Mouse (Mus musculus) forebrain, embryonic 10.5 days (tissue): ENCODE data around the gene Palm. TPM values are rescaled to one million over a fixed set of nuclear protein-coding genes. Genes with fewer than 3 reads are reported as not detected.

Experiments used
- DNase-seq: peaks from one replicate; pipeline ENCODE4 v3.0.0-alpha.2; 2017; ENCODE audit warnings: low spot score; ENCODE audit errors: extremely low spot score
- H3K27ac ChIP-seq: fragments of 300-500 bp; sonication (generic); 2 replicates; pipeline ENCODE4 v1.5.1; 2016; ENCODE audit warnings: mild to moderate bottlenecking
- H3K27me3 ChIP-seq: fragments of 300-500 bp; sonication (generic); 2 replicates; pipeline ENCODE4 v1.6.1; 2016; ENCODE audit warnings: mild to moderate bottlenecking; ENCODE audit not compliant: poor library complexity, severe bottlenecking
- H3K36me3 ChIP-seq: fragments of 300-500 bp; sonication (generic); replicated peaks from 2 replicates; pipeline ENCODE4 v1.6.1; 2016; ENCODE audit warnings: mild to moderate bottlenecking, moderate library complexity
- H3K4me1 ChIP-seq: fragments of 300-500 bp; sonication (generic); 2 replicates; pipeline ENCODE4 v1.6.1; 2016
- H3K4me3 ChIP-seq: fragments of 300-500 bp; sonication (generic); 2 replicates; pipeline ENCODE4 v1.5.1; 2016; ENCODE audit warnings: mild to moderate bottlenecking, moderate library complexity
- H3K9me3 ChIP-seq: fragments of 300-500 bp; sonication (generic); 2 replicates; pipeline ENCODE4 v1.6.1; 2016; ENCODE audit warnings: mild to moderate bottlenecking, moderate library complexity
- WGBS: fragments of 180-500 bp; shearing (Covaris S2); methylation state at CpG from one replicate; pipeline ENCODE4 v1.1.7; 2016; 5-methylcytosine and 5-hydroxymethylcytosine counted together
- polyA plus RNA-seq: library from polyadenylated mRNA; unstranded; fragments of >200 nt; fragmentation: Nextera tagmentation; extraction: Ambion mirVana; gene quantifications from 2 replicates; pipeline ENCODE4 v1.2.1, GENCODE M21; 2016

Gene Palm
- polyA plus RNA-seq, 1 experiment from 2014 or later, result 119 TPM

DNA sequence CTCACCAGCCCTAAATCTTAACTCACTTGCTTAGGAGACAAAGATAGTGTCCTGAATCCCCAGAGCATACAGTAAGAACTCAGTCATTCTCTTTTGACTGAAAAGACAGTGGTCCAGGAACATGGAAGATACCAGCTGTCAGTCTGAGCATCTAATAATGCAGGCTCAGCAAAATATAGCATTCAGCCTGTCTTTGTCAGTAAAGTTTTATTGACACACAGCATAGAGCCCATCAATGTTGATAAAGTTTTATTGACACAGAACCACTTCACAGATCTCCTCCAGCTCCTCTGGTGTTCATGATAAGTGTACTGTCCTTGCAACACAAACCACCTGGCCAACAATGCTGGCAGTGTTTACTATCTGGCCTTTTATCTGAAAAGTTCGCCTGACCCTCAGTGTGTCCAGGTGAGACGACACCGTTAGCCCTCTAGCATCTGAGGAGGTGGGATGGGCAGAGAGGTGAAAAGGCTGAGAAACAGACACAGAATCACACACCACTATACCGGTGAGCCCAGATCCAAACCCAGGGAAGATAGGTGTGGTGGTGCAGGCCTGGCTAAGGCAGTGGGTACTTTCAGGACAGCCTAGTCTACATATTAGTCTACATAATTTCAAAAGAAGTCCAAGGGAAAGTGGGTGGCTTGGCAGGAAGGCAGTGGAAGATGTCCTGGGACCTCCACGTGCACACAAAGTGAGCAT, 882 bp upstream of the Palm start:
- 0 out of 2 replicates have a peak, but pooled peaks cover 7% of the 10 kb centered on the region for H3K27me3 ChIP-seq
- H3K4me1 ChIP-seq, result peaks cover 41% of the 10 kb centered on the region
- no peaks in the 10 kb centered on the region for H3K9me3 ChIP-seq
- no peak for DNase-seq
- peak overlapping the region; percentile 97; the same call in 1 of the 2 replicates for H3K27ac ChIP-seq
- WGBS, result 83% methylated on average over 5 of the region's 5 CpGs
- peaks cover 12% of the 10 kb centered on the region for H3K36me3 ChIP-seq
- H3K4me3 ChIP-seq, result peak overlapping the region; percentile 88

DNA sequence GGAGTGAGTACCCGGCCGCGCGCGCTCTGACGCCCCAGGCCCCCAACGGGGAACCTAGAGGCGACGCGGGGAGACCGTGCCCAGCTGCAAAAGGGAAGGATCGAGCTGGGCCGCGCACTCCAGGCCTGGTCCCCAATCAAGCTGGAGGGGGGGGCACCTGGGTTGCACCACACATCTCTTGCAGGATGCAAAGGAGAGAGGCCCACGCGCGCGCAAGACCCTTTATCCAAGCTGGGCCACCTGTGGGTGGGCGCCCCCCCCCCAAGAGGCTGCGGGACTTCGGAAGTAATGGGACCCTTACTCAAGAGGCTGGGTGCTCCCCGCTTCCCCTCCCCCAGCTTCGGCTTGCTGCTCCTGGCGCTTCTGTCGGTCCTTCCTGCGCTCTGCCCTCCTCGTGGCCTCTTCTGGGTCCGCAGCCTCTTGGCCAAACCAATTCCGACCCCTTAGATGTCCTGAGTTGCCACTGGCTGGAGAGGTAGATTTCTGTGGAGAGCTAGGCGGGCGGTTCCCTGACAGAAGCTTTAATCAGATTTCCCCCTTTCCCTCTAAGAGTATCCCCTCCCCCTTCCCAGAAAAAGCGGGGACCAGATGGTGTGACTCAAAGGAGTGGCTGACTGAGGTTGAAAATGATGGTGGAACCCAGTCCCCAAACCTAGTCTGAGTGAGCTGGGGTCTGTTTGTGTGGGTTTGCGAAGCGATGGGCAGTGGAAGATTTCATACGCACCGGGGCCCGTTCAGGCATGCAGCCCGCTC, 542 bp downstream of the Palm start:
- Histone ChIP-seq H3K36me3 (peaks cover 12% of the 10 kb centered on the region), H3K4me1 (peaks cover 42% of the 10 kb centered on the region), H3K27me3 (0 out of 2 replicates have a peak, but pooled peaks cover 6% of the 10 kb centered on the region), H3K9me3 (no peaks in the 10 kb centered on the region), H3K27ac (peak overlapping the region; percentile 97), H3K4me3 (peak overlapping the region; percentile 88)
- DNase-seq, result peak; percentile 63
- 2% methylated on average over 37 of the region's 38 CpGs for WGBS

DNA sequence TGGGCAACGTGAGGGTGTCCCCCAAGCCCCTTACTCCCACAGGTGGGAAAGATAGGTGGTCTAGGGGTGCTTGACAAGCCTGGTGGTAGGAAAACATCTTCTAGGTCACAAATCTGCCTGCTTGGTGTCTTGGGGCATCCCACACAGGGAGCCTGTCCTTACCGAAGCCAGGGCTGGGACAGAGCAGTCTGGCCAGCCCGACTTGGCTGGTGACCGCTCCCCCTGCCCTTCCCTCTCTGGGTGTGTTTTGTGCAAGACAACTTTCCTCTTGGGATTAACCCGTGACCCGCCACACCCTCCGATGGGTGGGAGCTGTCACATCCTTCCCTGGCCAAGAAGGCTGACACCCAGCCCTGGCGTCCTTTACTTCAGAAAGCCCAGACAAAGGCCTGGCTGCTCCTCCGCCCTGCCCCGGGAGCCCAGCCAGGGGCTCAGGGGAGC, 1.1 kb downstream of the Palm start:
- no peaks in the 10 kb centered on the region for H3K9me3 ChIP-seq
- H3K4me3 ChIP-seq, result peak overlapping the region; percentile 88
- peaks cover 16% of the 10 kb centered on the region for H3K36me3 ChIP-seq
- peaks cover 42% of the 10 kb centered on the region for H3K4me1 ChIP-seq
- peak overlapping the region; percentile 97 for H3K27ac ChIP-seq
- DNase-seq, result no peak
- WGBS, result 6% methylated on average over 10 of the region's 10 CpGs
- H3K27me3 ChIP-seq, result 0 out of 2 replicates have a peak, but pooled peaks cover 6% of the 10 kb centered on the region

DNA sequence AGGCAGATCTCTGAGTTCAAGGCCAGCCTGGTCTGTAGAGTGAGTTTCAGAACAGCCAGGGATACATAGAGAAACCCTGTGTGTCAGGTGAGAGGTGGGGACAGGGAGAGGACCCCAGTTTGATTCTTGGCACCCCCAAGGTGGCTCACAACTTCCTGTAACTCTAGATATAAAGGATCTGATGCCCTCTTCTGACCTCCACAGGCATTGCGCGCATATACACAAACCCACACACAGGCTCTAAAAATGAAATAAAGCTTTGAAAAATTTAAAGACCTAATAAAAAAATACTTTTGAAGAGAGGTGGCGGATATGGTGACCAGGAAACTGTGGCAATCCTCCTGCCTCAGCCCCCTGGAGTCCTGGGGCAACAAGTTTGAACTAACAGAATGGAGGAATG, 2.5 kb downstream of the Palm start:
- H3K4me3 ChIP-seq, result peak overlapping the region; percentile 14; the same call in 1 of the 2 replicates
- no peak overlapping the region for H3K27ac ChIP-seq
- H3K9me3 ChIP-seq, result no peaks in the 10 kb centered on the region
- 0 out of 2 replicates have a peak, but pooled peaks cover 6% of the 10 kb centered on the region for H3K27me3 ChIP-seq
- peaks cover 50% of the 10 kb centered on the region for H3K4me1 ChIP-seq
- WGBS, result 95% methylated on average over 3 of the region's 3 CpGs
- no peak for DNase-seq
- peaks cover 27% of the 10 kb centered on the region for H3K36me3 ChIP-seq

DNA sequence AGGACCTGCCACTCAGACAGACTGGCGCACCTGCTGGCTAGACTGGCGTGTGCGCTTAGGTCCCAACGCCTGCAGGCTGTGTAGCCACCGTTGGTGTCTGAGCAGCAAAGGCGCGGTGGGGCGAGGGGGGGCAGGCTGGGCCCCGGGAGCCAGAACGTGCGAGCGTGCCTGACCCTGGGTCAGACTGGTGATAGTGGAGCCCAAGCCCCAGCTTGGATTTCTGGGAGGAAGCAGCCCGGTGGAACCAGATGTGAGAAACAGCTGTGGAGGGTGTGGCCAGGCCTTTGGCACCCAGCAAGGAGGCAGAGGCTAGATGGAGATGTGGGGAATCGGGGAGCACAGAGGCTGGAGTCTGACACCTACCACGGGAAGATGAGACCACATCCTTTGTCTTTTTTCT, 4.0 kb downstream of the Palm start:
- no peaks in the 10 kb centered on the region for H3K9me3 ChIP-seq

DNA sequence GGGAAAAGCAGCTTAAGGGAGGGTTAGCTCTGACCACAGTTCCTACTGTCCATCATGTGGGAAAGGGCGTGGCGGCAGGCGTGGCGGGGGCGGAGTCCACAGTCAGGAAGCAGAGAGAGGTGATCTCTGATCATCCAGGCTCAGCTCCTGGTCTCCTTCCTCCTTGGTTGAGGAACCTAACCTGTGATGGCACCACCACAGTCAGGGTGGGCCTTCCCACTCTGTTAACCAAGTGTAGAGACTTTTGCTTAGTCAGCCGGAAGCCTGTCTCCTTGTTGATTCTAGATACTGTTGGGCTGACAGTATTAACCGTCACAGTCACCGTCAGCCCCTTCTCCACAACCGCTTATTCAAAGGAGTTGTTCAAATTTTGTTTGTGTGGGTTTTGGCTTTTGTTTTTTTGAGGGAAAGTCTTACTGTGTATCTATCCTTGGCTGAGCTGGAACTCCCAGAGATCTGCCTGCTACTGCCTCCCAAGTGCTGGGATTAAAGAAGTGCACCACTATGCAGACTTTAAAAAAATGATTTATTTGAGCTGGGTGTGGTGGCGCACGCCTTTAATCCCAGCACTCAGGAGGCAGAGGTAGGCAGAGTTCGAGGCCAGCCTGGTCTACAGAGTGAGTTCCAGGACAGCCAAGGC, 5.0 kb downstream of the Palm start:
- Histone ChIP-seq H3K36me3 (peaks cover 29% of the 10 kb centered on the region), H3K9me3 (no peaks in the 10 kb centered on the region), H3K4me3 (no peak overlapping the region), H3K27ac (no peak overlapping the region), H3K27me3 (no peaks in the 10 kb centered on the region), H3K4me1 (peaks cover 68% of the 10 kb centered on the region)
- DNase-seq, result no peak
- 95% methylated on average over 12 of the region's 12 CpGs for WGBS

More for the DNA sequence above, 4.0 kb downstream of the Palm start:
- peak overlapping the region; percentile 52; the same call in 1 of the 2 replicates for H3K27ac ChIP-seq
- DNase-seq, result no peak
- peaks cover 29% of the 10 kb centered on the region for H3K36me3 ChIP-seq
- 0 out of 2 replicates have a peak, but pooled peaks cover 6% of the 10 kb centered on the region for H3K27me3 ChIP-seq
- H3K4me3 ChIP-seq, result peak overlapping the region; percentile 19; the same call in 1 of the 2 replicates
- WGBS, result 68% methylated on average over 15 of the region's 15 CpGs
- H3K4me1 ChIP-seq, result peaks cover 64% of the 10 kb centered on the region

DNA sequence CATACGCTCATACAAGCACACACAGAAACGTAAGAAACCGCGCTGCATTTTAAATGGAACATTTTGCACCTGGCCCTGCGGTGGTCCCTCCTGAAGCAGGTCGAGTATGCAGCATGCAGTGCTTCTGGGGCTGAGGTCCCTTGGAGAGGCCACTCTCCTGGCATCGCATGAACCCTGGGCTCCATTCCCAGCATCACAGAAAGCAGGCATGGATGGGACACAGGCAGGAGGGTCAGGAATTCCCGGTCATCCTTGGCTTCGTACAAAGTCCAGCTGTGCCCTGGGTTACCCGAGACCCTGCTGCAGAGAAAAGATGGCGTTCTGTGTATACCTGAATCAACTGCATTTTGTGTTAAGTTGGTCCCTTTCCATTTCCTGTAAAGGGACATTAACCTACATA, 7.1 kb downstream of the Palm start:
- no peaks in the 10 kb centered on the region for H3K9me3 ChIP-seq
- H3K36me3 ChIP-seq, result peaks cover 29% of the 10 kb centered on the region
- no peak for DNase-seq
- H3K4me3 ChIP-seq, result no peak overlapping the region; the same call in 1 of the 2 replicates
- 89% methylated on average over 11 of the region's 11 CpGs for WGBS
- H3K27ac ChIP-seq, result no peak overlapping the region
- H3K4me1 ChIP-seq, result peaks cover 70% of the 10 kb centered on the region
- no peaks in the 10 kb centered on the region for H3K27me3 ChIP-seq

DNA sequence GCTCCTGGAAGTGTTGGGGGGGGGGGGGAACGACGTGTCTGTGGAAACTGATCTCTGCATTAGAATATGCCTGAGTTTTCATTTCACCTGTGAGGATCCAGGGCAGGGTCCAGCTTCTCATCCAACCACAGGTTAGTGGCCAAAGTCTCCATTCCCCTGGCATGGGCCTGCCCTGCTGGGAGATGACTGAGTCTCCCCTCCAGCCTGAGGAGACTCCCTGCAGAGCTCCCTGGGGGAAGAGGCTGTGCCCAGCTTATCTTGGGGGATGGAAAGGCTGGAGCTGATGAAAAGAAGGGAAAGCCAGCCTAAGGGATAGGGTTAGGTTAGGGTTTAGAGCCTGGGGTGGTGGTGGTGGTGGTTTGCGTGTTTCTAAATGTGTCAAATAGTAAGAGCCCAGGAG, 8.5 kb downstream of the Palm start:
- Histone ChIP-seq H3K27me3 (no peaks in the 10 kb centered on the region), H3K9me3 (no peaks in the 10 kb centered on the region), H3K27ac (peak overlapping the region; percentile 90), H3K4me3 (peak overlapping the region; percentile 13; the same call in 1 of the 2 replicates), H3K36me3 (peaks cover 27% of the 10 kb centered on the region), H3K4me1 (peaks cover 74% of the 10 kb centered on the region)
- 16% methylated on average over 3 of the region's 3 CpGs for WGBS
- DNase-seq, result no peak

DNA sequence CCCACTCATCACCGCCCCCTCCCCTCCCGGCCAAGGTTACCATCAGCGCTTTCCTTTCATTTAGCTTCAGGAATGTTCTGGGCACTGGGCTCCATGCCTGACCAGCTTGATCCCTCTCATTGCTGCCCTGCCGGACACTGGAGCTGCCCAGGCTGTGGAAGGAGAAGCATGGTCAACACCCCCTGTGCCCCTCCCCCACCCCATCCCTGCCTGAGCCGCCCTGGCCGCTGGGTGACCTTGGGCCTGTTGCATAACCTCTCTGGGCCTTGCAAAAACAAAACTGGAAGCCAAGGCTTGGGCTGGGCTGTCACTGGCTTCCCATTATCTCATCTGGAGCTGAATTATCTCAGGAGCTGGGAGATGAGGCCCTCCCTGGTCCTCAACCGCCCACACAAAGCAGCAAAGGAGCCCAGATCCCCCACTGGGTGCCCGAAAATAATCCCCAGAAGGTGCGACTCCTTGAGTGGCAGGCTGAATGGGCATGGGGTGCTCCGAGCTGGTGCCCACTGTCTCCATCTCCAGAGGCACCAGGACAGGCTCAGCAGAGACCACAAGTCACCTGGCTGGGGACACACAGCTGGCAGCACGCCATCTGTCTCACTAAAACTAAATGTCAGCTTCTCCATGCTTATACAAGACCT, 9.1 kb downstream of the Palm start:
- peaks cover 74% of the 10 kb centered on the region for H3K4me1 ChIP-seq

DNA sequence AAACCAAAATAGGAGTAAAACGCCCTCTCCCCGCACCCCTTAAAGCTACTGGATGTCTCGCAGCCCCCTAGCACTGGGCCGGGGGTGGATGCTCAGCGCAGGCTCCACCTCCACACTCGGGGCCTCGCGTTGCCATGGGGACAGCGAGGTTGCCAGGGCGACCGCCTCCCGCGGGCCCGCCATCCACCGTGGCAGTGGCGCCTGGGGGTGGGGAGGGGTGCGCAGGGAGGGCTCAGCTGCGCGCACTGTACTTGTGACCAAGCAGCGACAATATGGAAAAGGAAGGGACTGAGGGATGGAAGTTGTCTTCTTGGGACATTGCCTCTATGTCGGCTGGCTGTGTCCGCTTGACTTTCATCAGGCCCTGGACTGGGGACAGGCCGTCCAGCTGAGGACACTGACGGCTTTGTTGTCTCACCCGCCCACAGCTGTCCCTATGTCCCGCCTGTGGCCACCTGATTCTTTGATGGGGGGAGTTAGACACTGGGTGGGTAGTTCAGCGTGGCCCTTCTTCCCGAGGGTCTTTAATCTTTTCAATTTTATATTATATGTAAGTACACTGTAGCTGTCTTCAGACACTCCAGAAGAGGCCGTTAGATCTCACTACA, 10.4 kb downstream of the Palm start:
- Histone ChIP-seq H3K36me3 (peaks cover 41% of the 10 kb centered on the region), H3K9me3 (no peaks in the 10 kb centered on the region), H3K4me3 (peak overlapping the region; percentile 45), H3K27ac (peak overlapping the region; percentile 90), H3K4me1 (peaks cover 83% of the 10 kb centered on the region), H3K27me3 (no peaks in the 10 kb centered on the region)
- DNase-seq, result peak; percentile 92
- WGBS, result 6% methylated on average over 29 of the region's 29 CpGs

More for the DNA sequence above, 9.1 kb downstream of the Palm start:
- no peaks in the 10 kb centered on the region for H3K27me3 ChIP-seq
- H3K9me3 ChIP-seq, result no peaks in the 10 kb centered on the region
- WGBS, result 35% methylated on average over 11 of the region's 11 CpGs
- DNase-seq, result no peak
- H3K36me3 ChIP-seq, result peaks cover 28% of the 10 kb centered on the region
- H3K4me3 ChIP-seq, result peak overlapping the region; percentile 13; the same call in 1 of the 2 replicates
- H3K27ac ChIP-seq, result peak overlapping the region; percentile 90

DNA sequence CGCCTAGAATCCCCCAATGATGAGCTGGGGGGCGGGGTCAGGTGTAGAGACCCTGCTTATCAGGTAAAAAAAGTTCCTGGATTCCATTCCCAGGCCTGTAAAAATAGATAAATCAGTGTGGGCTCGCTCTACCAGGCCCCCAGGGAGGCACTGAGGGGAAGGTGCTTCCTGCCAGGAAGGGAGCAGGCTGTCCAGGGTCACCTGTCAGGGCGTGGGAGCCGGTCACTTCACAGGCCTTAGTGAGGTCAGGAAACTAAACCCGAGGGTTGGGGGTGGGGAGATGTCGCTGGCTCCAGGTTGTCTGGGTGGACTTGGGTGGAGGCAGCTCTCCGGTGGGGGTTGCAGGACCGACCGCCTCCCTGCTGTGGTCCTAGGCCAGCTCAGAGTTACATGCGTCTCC, 12.3 kb downstream of the Palm start:
- WGBS, result 70% methylated on average over 11 of the region's 11 CpGs
- no peaks in the 10 kb centered on the region for H3K9me3 ChIP-seq
- no peak overlapping the region; the same call in 1 of the 2 replicates for H3K4me3 ChIP-seq
- peak overlapping the region; percentile 90 for H3K27ac ChIP-seq
- DNase-seq, result no peak
- H3K4me1 ChIP-seq, result peaks cover 77% of the 10 kb centered on the region
- H3K27me3 ChIP-seq, result no peaks in the 10 kb centered on the region
- peaks cover 45% of the 10 kb centered on the region for H3K36me3 ChIP-seq

DNA sequence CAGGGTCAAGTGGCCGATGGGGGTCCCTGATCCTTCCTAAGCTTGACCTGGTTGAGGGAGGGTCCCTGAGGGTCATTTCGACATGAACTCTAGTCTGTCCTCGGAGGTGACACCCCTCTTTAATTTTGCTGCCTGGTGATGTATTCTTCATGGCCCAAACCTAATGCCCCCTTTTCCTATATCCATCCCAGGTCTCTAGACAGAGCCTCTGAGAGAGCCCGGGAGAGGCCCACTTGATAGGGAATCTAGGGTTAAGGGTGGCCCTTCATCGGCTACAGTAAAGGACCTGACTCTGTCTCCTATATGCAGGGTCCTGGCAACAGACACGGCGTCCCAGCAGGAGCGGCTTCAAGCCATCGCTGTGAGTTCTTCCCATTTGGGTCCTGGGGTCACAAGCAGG, 13.0 kb downstream of the Palm start:
- no peak overlapping the region for H3K4me3 ChIP-seq
- H3K27ac ChIP-seq, result peak overlapping the region; percentile 45
- peaks cover 71% of the 10 kb centered on the region for H3K4me1 ChIP-seq
- H3K9me3 ChIP-seq, result no peaks in the 10 kb centered on the region
- H3K36me3 ChIP-seq, result peaks cover 47% of the 10 kb centered on the region
- no peak for DNase-seq
- WGBS, result 91% methylated on average over 9 of the region's 9 CpGs
- H3K27me3 ChIP-seq, result no peaks in the 10 kb centered on the region
